Mouse (Mus musculus) heart, postnatal 10 days (tissue): ENCODE results near the gene Tpd52l1. TPM values are rescaled to one million over a fixed set of nuclear protein-coding genes. Genes with fewer than 3 reads are reported as not detected.
A peak's percentile ranks its signal among the peaks of the same experiment; 100 is the strongest.

Source experiments
- DNase-seq, 2 experiments: peaks; one replicate each; pipeline ENCODE4 v3.0.0; 2021
- intact Hi-C: fragments of 180-260 bp; cut with DNase I; formaldehyde crosslinking; loops from one replicate; pipeline ENCODE4 v1.15.1; 2025
- total RNA-seq, 2 experiments: library from RNA; stranded (reverse); gene quantifications; 2 replicates each; pipeline ENCODE4 v1.2.3; 2021

The Tpd52l1 gene
- total RNA-seq, 2 experiments from 2014 or later = 3.2 to 4.5 TPM

DNA sequence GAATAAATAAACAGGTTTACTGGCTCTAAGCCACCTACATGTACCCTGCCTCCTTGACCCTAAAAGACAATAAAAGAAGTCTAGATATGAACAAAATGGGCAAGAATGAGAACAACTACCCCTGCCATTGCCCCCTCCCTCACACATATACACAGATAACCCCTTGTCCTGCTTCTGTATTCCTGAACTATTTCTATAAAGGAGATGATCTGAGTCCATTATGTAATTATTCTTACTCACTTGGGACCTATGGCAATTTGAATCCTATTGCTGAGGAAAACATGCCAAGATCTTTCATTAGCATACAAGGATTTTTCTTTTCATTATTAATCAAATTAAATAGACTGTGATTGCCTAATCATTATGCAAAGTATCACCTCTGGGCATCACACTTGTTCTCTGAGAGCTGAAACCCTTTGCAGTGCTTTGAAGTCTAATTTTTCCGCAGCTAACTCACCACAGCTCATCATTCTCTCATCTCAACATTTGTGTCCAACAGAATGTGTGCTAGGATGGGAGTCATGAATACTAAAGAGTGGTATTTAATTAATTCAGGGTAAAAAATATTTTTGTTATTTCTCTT lies 92.8 kb downstream of the Tpd52l1 start:
- DNase-seq = no peak
- intact Hi-C loops = no loop called here

DNA sequence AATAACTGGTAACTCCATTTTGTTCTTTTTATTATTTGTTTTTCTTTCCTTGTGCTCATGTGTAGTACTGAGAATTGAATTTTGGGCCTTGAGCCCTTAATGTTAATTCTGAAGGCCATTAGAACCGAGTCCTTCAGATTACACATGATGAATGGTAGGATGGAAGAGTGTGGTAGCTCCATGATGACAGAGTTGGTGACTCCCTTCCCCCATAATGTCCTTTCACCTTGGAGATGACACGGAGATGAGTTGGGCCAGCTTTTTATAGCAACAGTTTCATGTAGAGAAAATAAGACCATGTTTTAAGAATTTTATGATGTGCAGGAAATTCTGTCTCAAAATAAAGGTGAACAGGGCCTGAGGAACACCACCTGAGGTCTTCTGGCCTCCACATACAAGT lies 94.7 kb downstream of the Tpd52l1 start:
- intact Hi-C loops = no loop called here
- no peak for DNase-seq

DNA sequence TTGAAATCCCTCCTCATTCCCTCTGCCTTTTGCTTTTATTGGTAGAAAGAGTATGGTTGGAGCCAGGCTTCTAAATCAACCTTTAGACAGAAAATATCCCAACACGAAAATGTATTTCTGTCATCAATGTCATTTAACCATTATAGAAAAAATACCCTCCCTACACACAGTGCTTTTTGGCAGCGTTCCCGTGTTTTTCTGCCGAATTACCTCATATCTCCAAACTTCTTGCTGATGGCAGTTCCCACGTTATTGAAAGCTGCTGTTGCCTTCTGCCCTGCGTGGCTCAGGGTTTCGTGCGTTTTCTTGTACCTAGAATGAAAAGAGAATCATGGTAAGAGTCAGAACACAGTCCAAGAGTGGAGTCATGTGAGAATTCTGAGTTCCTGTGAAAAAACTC lies 99.4 kb downstream of the Tpd52l1 start:
- DNase-seq = peak in 1 of 2 experiments; percentile 11
- intact Hi-C loops = no loop called here

DNA sequence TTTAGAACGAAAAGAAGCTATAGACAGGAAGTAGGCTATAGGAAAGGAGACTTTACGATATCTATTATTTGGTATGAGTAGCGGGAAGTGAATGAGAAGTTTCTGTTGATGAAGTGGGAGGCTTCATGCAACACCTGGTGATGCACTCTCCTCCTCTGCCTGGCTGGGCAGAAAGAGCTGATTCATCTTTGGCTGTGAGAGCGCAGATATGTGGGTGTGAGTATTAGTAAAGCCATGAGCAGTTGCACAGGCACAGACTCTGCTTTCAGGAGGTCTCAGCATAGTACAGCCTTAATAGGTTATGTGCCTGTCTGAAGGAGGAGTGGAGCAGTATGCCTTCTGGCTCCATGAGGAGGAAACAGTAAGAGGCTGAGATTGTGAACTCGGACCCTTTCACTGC lies 109.3 kb downstream of the Tpd52l1 start:
- DNase-seq = no peak
- intact Hi-C loops = no loop called here

DNA sequence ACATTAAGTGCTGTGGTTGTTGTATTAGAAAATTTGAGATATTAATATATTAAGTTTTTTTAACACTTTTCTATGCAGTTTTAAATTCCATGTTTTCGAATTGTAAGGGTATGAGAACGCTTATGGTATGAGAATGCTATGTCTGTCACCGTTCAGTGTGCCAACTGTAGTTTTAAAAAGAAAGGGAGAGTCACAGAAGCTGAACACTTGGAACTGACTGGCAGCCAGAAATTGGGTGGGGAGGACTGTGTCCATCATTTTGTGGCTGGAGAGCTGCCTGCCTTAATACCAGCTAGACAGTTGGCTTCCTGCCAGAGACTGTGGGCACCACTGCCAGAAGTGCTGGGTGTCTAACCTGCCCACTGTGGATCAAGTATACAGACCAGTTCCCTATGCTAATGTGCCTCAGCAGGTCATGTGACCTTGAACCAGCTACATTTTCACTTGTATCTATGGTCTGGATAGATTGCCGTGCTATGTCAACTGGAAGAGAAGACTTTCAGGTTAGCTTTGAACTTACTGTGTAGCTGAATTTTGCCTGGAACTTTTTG lies 114.5 kb downstream of the Tpd52l1 start:
- intact Hi-C loops = no loop called here
- peak; percentile 50 to 55 for DNase-seq

DNA sequence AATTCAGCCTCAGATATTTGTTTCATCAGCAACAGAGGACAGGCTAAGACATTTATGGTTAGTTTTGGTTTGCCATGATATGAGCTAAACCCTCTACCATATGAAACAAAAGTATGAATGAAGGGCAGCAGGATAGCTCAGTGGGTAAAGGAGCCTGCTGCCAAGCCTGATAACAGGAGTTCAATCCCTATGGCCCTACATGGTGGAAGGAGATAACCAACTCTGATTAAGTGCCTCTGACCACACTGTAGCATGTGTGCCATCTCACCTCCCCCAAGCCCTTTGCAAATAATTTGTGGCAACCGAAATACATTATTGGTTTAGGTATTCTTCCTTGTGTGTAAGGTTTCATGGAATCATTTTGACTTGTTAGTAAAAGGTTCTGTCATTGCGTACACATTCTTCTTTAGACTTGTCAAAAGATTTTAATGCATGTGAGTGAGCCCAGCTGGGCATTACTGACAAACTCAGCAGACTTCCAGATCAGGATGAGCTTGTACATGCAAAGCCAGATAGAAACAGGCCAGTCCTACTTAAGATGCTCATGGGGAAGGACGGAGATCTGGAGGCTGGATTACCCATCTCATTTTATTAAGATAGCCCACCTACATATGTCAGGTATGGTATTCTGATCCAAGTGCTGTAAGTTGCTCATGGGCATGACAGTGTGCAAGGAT lies 115.3 kb downstream of the Tpd52l1 start:
- no peak for DNase-seq
- intact Hi-C loops = no loop called here

DNA sequence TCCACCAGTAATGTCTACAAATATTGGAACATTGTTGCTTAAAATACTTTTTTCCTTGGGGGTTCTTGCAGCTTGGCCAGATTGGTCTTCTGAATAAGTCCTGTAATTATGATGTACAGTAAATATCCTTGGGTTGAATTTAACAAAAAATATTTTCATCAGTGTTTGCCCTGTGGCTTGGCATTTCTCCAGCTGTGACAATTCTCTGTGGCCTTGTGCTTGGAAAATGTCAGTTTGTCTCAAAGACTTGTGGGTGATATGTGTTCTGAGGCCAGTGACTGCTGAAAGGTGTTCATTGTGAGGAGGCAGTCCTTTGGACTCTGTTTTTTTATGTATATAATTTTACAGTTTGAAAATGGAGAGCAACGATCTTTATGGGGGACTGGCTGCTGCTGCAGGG lies 116.3 kb downstream of the Tpd52l1 start:
- intact Hi-C loops = no loop called here
- DNase-seq = no peak

DNA sequence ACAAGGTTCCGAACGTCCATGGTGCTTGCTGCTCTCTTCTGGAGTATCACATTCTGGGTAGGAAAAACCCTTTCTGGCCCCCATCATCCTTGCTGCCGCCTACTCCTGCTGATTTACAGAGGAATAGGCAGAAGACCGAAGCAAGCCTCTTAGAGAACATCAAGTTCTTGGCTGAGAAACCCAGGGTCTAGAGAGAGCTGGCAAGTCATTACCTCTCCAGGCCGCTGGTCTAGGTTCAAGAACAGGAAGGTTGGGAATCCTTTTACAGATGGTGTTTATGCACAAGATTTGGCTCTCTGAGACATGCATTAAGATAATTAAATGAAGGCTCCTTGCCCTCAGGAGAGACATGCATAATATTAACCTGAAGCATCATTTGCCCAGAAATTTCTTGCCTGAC lies 127.3 kb downstream of the Tpd52l1 start:
- intact Hi-C loops = loop anchor here (10.0 kb wide), 2 partner anchors 286 to 704 kb away; partner anchors contain the start of gene Rnf217
- DNase-seq = no peak

DNA sequence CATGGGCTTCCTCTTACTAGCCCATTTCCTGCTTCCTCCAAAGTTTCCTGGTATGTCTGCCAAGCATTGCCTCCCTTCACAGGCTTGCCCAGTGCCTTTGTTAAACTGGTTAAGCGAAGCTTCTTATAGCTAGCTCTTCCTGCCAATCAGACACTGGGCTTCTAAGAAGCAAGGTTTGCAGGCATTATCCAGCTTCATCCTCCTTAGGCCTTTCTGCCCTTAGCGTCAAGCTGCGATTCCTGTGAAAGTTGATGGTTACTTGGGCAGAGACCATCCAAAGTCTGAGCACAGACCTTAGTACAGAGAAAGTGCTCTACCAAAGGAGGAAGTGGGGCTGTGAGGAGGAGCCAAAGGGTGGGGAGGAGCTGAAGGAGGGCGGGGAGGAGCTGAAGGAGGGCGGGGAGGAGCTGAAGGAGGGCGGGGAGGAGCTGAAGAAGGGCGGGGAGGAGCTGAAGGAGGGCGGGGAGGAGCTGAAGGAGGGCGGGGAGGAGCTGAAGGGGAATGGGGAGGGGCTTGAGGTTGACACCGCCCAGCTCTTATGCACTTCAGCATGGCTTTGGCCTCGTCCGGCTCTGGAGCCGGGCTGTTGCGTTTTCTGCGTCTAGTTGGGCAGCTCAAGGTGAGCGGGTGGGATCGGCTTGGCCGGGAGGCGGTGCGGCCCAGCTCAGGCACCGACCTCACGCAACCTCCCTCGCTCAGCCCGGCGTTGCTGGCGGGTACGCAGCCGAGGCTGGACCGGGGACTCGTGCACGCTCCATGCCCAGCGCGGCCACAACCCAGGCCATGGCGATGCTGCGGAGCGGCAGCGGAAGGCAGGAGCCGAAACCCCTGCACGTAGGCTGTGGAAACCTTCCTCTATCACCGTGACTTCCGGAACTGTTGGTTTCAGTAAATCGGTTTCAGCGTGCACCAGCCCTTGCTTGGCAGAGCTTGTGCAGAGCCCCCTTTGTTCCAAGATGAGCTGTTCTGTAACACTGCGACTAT lies 132.6 kb downstream of the Tpd52l1 start, which contains the start of gene Hddc2:
Gene Hddc2, plus strand, starts transcription at position 519 of the 984 bp plus-strand sequence.
- intact Hi-C loops = loop anchor here (5.0 to 10.0 kb wide), 3 partner anchors 134 to 698 kb away; partner anchors contain the start of genes Rnf217 and Tpd52l1
- DNase-seq = peak; percentile 73 to 79

DNA sequence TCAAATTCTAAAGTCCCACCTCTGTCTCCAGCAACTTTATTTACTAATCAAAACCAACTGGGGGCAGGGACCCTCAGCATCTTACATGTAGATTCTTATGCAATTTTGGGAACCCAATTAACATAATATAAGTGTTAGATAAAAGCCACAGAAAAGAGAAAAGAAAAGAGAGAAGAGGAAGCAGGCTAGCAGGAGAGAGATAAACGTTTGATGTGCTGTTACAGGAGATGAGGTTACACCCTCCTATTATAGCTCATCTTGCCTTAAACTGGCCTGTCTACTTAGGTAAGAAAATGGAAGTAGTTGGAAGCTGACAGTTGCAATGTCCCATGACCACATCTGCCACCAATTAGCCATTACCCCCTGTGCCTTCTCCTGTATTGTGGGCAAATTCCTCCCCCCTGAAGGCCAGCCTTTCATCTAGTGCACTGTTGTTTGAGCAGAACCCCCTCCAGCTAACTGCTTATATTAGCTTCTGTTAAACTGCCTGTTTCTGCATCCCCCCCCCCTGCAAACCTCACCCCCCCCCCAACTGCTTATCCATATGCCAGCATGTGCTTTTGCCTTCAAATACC lies 138.6 kb downstream of the Tpd52l1 start:
- DNase-seq = no peak
- intact Hi-C loops = no loop called here

DNA sequence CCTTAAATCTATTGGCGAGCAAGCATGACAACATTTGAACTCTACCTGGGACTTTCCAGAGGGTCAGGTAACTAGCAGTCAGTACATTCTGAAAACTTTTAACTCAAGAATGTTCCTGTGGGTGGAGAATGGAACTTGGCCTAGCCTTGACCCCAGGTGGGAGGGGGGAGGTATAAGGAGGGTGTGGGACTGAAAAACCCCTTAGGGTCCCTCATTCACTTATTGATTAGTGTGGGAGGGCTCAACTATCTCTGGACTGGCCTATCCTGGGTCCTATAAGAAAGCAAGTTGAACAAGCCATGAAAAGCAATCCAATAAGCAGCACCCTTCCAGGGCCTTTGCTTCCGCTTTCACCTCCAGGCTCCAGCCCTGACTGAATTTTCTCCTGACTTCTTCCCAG lies 142.3 kb downstream of the Tpd52l1 start:
- no peak for DNase-seq
- intact Hi-C loops = no loop called here

DNA sequence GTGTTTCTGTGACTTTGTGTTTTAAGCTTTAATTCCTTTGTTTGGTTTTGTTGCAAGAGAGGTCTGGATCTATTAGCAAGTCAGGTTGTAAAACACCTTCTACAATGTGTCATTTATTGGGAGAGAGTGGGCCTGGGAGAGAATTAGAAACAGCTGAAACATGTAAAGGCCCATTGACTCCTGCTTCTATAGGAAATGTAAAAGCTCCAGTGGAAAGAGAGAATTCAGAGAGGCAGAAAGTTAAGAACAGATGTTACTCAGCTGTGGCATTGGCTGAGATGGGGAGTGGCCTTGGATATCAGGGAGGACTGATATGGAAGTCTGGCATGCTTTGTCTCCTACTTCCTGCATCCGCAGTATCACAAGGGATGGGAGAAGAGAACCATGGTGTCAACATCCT lies 145.5 kb downstream of the Tpd52l1 start:
- intact Hi-C loops = no loop called here
- no peak for DNase-seq

DNA sequence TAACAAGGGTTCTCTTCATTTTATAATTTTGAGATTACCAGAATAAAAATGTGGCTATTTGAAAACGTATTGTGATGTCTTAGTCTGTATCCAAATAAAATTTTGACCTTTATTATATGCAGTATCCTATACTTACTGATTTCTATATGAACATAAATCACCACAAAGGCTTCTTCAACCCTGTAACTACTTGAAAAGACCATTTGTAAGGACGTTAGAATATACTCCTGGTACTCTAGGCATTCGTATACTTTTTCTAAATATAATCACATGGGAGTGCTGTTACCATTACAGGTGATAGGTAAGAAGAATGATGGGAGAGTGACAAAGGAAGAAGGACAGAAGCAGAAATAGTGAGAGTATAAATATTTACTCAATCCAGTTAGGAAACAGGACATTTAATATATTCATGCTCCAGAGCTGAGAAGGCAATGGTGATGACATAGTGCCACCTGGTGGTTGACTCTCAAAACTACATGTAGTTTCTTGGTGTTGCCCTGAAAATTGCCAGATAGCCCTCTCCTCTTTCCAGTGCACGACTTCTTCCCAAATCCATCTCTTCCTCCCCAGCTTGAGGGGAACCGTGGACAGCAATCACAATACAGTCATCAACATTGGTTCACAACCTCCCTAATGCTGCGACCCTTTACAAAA lies 146.7 kb downstream of the Tpd52l1 start:
- peak; percentile 69 to 81 for DNase-seq
- intact Hi-C loops = loop anchor here (1.0 to 5.0 kb wide), 4 partner anchors 67 to 474 kb away; partner anchors contain the start of gene Hey2

DNA sequence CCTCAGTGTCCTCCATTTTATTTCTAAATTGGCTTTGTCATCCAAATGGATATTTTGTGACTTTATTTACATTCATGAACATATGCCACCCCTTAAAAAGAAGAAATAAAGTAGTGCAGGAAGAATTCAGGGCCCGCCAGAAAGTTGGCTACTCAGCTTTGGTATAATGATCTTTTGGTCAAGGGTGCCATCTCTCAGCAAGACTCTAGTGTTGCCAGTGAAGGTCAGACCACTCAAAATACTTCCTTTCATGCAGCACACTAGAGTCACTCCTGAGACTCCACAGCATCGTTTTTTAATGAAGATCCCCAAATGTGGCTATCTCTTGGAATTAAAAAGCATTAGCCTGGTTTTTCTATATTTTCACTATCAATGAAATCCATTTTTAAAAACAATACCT lies 147.5 kb downstream of the Tpd52l1 start:
- no peak for DNase-seq
- intact Hi-C loops = loop anchor here (2.0 to 5.0 kb wide), 3 partner anchors 66 to 467 kb away; partner anchors contain the start of gene Hey2

DNA sequence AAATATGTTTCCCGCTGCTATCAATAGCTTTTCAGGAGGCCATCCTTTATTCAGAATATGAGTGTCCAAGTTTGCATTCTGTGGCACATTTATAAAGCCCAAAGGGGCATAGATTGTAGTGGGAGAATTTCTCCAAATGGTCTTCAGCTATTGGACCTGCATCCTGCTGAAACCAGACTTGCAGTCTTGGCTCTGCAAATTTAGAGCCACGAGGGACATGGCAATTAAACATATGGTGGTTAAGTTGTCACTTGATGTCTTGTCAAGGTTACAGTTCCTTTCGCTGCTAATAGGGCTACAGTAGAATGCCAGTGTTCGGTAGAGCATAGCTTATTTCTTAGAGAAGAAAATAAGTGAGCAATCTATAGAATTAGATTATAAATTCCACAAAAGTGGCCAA lies 148.7 kb downstream of the Tpd52l1 start:
- intact Hi-C loops = loop anchor here (5.0 kb wide), 2 partner anchors 65 to 455 kb away; partner anchors contain the start of gene Hey2

DNA sequence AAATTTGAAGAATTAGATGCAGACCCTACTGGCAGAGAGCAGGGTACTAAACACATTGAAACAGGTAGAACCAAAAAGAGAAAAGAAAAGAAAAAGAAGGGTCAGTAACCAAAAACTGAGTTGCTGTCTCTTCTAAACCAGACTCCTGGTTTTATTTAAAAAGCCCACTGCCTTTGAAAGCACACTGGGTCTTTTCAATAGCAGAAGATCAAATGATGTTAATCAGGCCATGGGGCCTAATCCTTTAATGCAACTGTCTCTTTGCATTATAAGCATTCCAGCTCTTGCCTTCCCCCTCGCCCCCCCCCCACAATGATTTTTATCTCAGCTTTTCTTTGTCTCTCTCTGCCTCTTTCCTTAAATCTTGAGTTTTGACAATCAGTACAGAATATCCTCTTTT lies 149.3 kb downstream of the Tpd52l1 start:
- no peak for DNase-seq
- intact Hi-C loops = loop anchor here (5.0 kb wide), 2 partner anchors 64 to 454 kb away; partner anchors contain the start of gene Hey2

More for the DNA sequence above, 148.7 kb downstream of the Tpd52l1 start:
- DNase-seq = no peak

DNA sequence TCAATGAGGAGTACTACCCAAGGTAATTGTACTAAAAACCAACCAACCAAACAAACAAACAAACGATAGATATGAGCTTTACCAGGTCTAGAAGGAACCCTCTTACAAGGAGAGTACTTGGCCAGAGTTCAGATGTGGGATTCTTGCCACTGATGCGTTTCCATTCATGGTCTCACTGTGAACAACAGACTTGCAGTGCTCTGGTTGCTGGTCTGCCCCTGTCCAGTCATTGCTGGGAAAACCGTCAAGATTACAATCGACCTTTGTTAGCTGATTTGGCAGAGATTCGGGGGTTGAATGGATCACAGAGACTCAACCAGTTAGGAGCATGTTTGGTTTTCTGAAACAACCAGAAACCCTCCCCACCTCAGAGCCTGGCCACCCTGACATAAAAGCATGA lies 150.1 kb downstream of the Tpd52l1 start:
- DNase-seq = no peak
- intact Hi-C loops = loop anchor here (5.0 kb wide), 2 partner anchors 63 to 453 kb away; partner anchors contain the start of gene Hey2

DNA sequence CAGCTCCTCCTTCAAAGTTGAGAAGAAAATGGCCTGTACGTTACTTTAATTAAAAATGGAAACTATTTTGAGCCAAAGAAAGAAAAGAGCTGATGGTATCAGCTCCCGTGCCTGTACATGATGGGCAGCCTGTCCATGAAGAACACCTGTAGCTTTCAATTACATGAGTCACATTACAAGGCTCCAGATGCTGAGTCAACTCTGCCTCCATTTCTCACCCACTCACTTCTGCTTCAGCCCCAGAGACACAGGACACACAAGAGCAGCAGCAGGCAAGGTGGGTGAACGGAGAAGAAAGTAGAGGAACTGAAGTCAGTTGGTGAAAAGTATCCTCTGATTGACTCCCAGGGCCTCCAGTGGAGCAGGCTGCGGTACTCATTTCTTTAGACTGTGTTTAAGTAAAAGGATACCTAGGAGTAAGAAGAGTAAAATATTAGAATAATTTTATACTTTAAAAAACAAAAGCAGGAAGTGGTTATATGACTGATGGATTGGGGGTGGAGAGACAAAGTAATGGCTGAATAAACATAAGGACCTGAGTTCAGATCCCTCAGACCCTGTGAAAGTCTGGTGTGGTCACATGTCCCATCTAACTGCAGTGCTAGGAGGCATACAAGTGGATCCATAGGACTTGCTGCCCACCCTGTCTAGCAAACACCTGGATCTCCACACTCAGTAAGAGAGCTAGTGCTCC lies 156.9 kb downstream of the Tpd52l1 start:
- DNase-seq = no peak
- intact Hi-C loops = no loop called here

DNA sequence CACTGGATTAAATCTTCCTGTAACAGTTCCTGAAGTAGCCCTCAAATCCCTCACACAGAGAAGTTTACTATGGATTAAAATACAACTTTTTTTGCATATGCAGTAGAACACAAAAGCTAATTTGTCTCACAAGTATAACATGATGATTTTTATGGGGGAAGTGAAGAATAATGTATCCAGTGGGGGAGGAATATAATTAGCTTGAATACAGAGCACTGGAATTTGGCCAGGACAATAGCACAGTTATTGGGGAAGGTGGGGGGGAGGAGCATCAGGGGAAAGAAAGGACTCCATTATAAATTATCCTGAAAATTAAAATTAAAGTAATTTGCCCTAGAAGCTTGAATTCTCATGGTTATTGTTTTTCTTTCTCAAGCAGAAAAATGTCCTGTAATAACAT lies 158.0 kb downstream of the Tpd52l1 start:
- intact Hi-C loops = no loop called here
- no peak for DNase-seq
